In the genomic region with DNA sequence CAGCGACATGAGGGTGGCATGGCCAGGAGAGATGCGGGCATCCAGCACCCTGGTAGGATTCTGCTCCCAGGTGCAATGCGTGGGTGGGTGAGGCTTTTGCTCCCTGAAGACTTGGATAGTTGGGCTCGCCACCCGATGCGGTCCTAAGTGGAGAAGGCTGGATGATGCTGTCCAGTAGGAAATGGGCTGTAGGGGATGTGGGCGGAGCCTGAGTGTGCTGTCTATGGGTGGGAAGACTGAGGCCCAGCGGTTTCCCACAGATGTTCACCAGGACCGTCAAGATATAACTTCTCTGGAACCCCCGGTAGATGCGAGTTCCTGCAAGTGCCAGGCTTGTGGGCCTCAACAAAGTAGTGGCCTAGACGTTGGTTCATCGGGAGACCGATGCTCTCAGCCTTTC, we compare ENCODE assay signal across 8 mouse cellular contexts. TPM values are rescaled to one million over a fixed set of nuclear protein-coding genes. Genes with fewer than 3 reads are reported as not detected.
A peak's percentile ranks its signal among the peaks of the same experiment; 100 is the strongest.
DNase-seq lines count a peak whose midpoint lies in the region; ATAC-seq lines count a peak whose summit lies in the region.

No protein-coding gene starts in this region.

- peaks cover 9% of the 10 kb centered on the region for H3K4me1 ChIP-seq in heart, embryonic 12.5 days (replicated peaks)
- H3K4me1 ChIP-seq in hindbrain, embryonic 12.5 days = peaks cover 7% of the 10 kb centered on the region
- H3K4me1 ChIP-seq in midbrain, embryonic 10.5 days = peaks cover 16% of the 10 kb centered on the region

- peak overlapping the region; percentile 62 for H3K4me2 ChIP-seq in heart, embryonic 12.5 days
- H3K4me2 ChIP-seq in hindbrain, embryonic 12.5 days (replicated peaks) = peak overlapping the region; percentile 42

- H3K4me3 ChIP-seq in heart, embryonic 12.5 days = peak overlapping the region; percentile 24
- H3K4me3 ChIP-seq in hindbrain, embryonic 12.5 days = peak overlapping the region; percentile 17; the same call in 1 of the 2 replicates
- H3K4me3 ChIP-seq in midbrain, embryonic 10.5 days = peak overlapping the region; percentile 41

- no peak overlapping the region for H3K27ac ChIP-seq in heart, embryonic 12.5 days (ENCODE audit: poor library complexity, severe bottlenecking)
- no peak overlapping the region for H3K27ac ChIP-seq in hindbrain, embryonic 12.5 days
- H3K27ac ChIP-seq in midbrain, embryonic 10.5 days (replicated peaks) = no peak overlapping the region

- no peaks in the 10 kb centered on the region for H3K36me3 ChIP-seq in heart, embryonic 12.5 days
- H3K36me3 ChIP-seq in hindbrain, embryonic 12.5 days = no peaks in the 10 kb centered on the region
- no peaks in the 10 kb centered on the region for H3K36me3 ChIP-seq in midbrain, embryonic 10.5 days

- intact Hi-C loops in heart, postnatal 25 days (cut with DNase I) = no loop called here

- H3K9me3 ChIP-seq in heart, embryonic 12.5 days (replicated peaks) = no peaks in the 10 kb centered on the region
- no peaks in the 10 kb centered on the region; the same call in 1 of the 2 replicates for H3K9me3 ChIP-seq in hindbrain, embryonic 12.5 days (replicated peaks)
- H3K9me3 ChIP-seq in midbrain, embryonic 10.5 days (replicated peaks) = no peaks in the 10 kb centered on the region

- H3K9ac ChIP-seq in heart, embryonic 12.5 days = peak overlapping the region; percentile 13; the same call in 1 of the 2 replicates
- H3K9ac ChIP-seq in hindbrain, embryonic 12.5 days = no peak overlapping the region

- peaks cover 19% of the 10 kb centered on the region for H3K27me3 ChIP-seq in heart, embryonic 12.5 days (replicated peaks)
- H3K27me3 ChIP-seq in hindbrain, embryonic 12.5 days = peaks cover 17% of the 10 kb centered on the region
- peaks cover 17% of the 10 kb centered on the region for H3K27me3 ChIP-seq in midbrain, embryonic 10.5 days (ENCODE audit: low read depth, poor library complexity, severe bottlenecking)

- 46% methylated on average over 14 of the region's 14 CpGs for WGBS in heart, embryonic 12.5 days
- 57% methylated on average over 14 of the region's 14 CpGs for WGBS in hindbrain, embryonic 12.5 days
- 59% methylated on average over 14 of the region's 14 CpGs for WGBS in midbrain, embryonic 10.5 days

- no peak for ATAC-seq in heart, embryonic 12.5 days (ENCODE audit: insufficient number of reproducible peaks, low FRiP score)
- ATAC-seq in hindbrain, embryonic 12.5 days (ENCODE audit: low FRiP score) = no peak

- DNase-seq in heart, postnatal 25 days (ENCODE audit: low spot score) = no peak
- peak; percentile 76 for DNase-seq in R1 (ENCODE audit: low read depth, low spot score)
- DNase-seq in midbrain, embryonic 10.5 days (ENCODE audit: low spot score) = no peak
- DNase-seq in layer of hippocampus, adult 9-10 months (ENCODE audit: low spot score) = no peak
- no peak for DNase-seq in urinary bladder, postnatal 14 days (ENCODE audit: low spot score)
- DNase-seq in ovary, postnatal 10 days (ENCODE audit: low spot score) = no peak

RNA-seq across cellular contexts. Expression of a gene that starts 4.9 kb away (rescaled TPM):
- polyA plus RNA-seq in heart, embryonic 12.5 days (2016; fragmentation: Nextera tagmentation; extraction: Ambion mirVana) = 0.05 TPM in 1 of 2 replicates, not detected in the other
- total RNA-seq in heart, postnatal 25 days (2021) = not detected
- polyA plus RNA-seq in hindbrain, embryonic 12.5 days (2016; fragmentation: Nextera tagmentation; extraction: Ambion mirVana) = 0.20 and 0.41 TPM in 2 replicates
- polyA plus RNA-seq in midbrain, embryonic 10.5 days (2016; fragmentation: Nextera tagmentation; extraction: Ambion mirVana) = 0.15 and 0.23 TPM in 2 replicates

RNA-seq across cellular contexts. Expression of a gene that starts 16.9 kb away (rescaled TPM):
- polyA plus RNA-seq in heart, embryonic 12.5 days (2016; fragmentation: Nextera tagmentation; extraction: Ambion mirVana) = 152 and 161 TPM in 2 replicates
- total RNA-seq in heart, postnatal 25 days (2021) = 10 to 100 TPM; 63.7 to 70.7 TPM
- 223 and 252 TPM in 2 replicates for polyA plus RNA-seq in hindbrain, embryonic 12.5 days (2016; fragmentation: Nextera tagmentation; extraction: Ambion mirVana)
- polyA plus RNA-seq in midbrain, embryonic 10.5 days (2016; fragmentation: Nextera tagmentation; extraction: Ambion mirVana) = 267 and 269 TPM in 2 replicates

RNA-seq across cellular contexts. Expression of a gene that starts 38.9 kb away (rescaled TPM):
- 0.09 TPM in 1 of 2 replicates, not detected in the other for polyA plus RNA-seq in heart, embryonic 12.5 days (2016; fragmentation: Nextera tagmentation; extraction: Ambion mirVana)
- not detected for total RNA-seq in heart, postnatal 25 days (2021)
- not detected in 2 replicates for polyA plus RNA-seq in hindbrain, embryonic 12.5 days (2016; fragmentation: Nextera tagmentation; extraction: Ambion mirVana)
- polyA plus RNA-seq in midbrain, embryonic 10.5 days (2016; fragmentation: Nextera tagmentation; extraction: Ambion mirVana) = not detected in 2 replicates
